Mouse (Mus musculus) frontal cortex, postnatal 36 days (tissue): ENCODE results near the gene Olfr1367.

Experiments
- DNase-seq, 2 experiments: peaks; one replicate each; pipeline ENCODE4 v3.0.0; 2022; ENCODE audit warnings: low spot score in 2 of 2

Olfr1367 gene

DNA sequence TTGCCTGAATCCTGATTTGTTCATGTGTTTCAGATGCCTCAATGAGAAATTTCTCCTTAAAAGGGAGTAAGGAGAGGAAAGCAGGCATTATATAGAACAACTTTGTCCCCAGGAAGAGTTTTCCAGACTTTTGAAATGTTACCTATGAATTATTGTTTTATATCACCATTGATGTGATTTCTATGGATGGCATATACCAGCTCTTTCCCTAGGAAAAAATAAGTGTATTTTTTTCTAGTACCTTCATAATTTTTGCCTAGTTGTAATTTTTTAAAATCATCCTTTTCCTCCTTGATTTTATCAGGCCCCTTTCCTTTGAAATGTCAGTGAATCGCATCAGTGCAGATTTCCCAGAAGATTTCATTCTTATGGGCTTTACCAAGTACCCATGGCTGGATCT lies at the start of gene Olfr1367:
Gene Olfr1367 (plus strand): TSS at position 301 of the 400 bp plus-strand sequence.
- DNase-seq = no peak

GRCm38 (mm10) chr13:21298557-21298956 lies 48.2 kb upstream of the Olfr1367 start:
- no peak for DNase-seq

GRCm38 (mm10) chr13:21304483-21305066 lies 42.1 kb upstream of the Olfr1367 start:
- no peak for DNase-seq

DNA sequence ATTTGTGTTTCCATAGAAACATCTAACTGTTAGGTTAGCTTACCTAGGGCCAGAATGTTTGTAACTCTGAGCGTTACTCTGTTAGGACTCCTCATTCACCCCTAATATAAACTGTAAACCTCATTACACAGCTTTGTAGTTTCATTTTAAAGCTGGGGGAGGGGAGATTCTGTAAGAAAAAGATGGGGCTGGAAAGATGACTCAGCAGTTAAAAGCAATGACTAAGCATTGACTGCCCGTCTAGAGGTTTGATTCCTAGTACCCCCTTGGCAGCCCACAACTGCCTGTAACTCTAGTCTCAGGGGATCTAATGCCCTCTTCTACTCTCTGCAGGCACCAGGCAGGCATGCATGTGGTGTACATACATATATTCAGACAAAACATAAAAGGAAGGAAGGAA lies 36.9 kb upstream of the Olfr1367 start:
- no peak for DNase-seq

DNA sequence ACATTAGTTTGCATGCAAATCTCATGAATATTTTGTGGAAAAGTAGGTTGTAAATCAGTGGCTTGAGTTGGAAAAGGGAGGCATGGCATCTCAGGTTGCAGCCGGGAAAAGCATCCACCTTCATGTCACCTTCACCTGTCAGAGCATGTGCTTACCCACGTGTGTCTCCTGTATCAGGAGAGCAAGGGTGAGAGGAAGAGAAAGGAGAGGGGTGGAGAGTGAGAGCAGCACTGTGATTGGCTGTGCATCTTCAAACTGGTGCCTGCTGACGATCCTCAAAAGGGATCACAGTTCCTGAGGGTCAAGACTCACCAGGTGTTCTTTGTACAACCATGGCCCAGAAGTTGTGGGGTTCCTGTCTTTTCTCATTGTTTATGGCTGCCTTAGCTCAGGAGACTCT lies 34.8 kb upstream of the Olfr1367 start, which contains the start of gene Gpx6:
Gene Gpx6 (plus strand): TSS at position 200 of the 400 bp plus-strand sequence.
- no peak for DNase-seq

GRCm38 (mm10) chr13:21312854-21313253 lies 33.9 kb upstream of the Olfr1367 start:
- DNase-seq = no peak

DNA sequence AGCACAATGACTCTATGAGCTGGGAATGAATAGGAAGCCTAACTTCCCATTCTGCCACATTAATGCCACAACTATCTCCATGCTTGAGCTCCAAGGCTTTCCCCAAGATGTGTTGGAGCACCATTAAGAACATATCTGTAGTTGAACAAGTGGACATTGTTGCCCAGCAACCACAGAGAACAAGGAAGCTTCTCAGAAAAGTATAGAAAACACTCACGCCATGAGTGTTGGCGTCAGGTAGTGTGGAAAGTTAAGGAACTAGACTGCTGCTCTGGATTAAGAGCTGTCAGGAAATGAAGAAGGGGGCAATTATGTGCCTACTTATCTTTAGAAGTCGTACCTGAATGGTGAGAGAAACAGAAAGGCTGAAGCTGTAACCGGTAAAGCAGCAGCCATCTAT lies 32.8 kb upstream of the Olfr1367 start:
- DNase-seq = no peak

GRCm38 (mm10) chr13:21320262-21320661 lies 26.4 kb upstream of the Olfr1367 start:
- DNase-seq = no peak

DNA sequence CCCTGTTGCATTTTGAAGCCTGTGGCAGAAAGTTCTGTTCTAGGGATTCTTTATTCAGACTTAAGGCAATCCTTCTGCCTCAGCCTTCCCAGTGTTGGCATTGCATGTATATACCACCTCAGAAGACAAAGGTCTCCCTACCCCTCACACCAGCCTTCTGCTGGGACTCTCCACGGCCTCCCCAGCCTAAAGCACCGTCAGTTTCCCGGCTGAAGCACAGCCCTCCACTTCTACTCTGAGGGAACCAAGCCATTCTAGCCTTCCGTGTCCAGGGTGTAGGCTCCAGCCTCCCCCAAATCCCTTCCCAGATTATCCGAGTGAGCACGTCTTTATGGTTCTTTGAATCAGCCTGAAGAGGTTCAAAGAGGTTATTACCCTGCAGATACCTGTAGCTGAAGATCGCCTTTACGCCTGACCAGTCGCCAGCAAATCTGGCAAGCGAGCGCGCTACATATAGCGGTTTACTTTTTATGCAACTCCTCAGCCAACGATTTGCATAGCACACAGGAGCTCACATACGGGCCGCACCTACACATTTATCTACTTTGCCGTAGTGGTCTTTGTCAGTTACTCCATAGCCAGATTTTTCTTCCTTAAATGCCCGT lies 24.7 kb upstream of the Olfr1367 start:
- DNase-seq = peak; percentile 35 to 51

DNA sequence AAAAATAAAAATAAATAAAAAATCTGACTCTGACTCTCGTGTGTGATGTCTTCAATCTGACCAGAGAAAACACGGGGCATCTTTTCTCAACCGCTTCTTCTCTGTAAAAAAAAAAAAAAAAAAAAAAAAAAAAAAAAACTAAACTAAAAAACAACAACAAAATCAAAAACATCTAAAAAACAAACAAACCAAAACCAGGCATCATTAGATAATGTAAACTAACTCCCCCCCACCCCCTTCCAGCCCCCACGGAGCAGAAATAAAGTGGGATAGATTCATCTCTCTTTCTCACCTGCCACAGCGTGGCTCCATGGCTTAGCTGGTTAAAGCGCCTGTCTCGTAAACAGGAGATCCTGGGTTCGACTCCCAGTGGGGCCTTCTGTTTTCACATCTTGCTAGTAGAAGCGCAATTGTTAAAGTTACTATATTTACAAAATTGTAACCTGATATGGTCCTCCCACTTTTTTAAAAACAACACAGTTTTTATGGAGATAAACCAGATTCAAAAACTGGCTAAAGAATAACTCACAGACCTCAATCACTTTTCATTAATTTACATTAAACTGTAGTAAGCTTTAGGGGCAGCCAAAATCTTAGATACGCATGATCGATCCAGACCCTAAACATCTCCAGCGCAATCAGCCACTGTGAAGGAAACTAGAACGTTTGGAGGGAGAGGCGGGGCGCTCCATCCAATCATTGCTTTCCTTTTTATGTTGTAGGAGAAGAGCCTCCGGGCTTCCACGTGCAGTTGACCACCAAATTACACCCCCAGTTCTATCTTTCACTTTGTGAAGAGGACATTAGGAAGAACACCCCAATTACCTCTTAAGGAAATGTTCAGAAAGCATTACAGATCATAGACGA lies 24.0 kb upstream of the Olfr1367 start:
- peak; percentile 75 to 78 for DNase-seq

DNA sequence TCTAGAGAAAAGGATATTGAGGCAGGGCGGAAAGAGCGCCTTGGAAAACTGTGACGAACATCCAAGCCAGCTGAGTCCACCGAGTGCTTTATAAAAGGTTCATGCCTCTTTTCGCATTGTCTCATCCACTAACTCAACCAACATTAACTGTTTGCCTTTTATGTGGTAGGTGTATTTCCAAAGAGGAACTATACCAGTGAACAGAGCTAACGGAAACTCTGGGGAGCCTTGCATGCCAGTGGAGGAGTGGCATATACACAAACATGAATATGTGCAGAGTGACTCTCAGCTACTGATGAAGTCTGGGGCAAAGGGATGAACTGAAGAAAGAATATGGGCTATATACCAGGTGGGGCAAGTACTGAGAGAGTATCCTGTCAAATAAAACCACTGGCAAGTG lies 23.3 kb upstream of the Olfr1367 start:
- DNase-seq = no peak

DNA sequence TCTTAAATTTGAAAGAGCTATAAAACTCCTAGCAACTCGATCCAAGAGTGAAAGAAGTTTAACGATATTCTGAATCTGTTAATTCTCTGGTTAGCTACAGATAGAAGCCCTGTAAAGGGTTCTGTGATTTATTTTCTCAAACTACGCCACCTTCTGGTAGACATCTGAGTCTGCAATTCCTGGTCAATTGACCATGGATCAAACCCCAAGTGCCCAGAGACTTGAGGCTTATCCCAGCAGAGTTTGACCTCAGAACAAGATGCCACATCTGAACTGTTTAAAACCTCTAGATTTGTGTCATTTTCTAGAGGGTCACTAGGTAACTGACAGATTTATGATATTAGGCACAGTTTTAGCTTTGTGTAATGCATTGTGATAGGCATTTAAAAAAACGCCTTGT lies 20.5 kb upstream of the Olfr1367 start:
- DNase-seq = no peak

DNA sequence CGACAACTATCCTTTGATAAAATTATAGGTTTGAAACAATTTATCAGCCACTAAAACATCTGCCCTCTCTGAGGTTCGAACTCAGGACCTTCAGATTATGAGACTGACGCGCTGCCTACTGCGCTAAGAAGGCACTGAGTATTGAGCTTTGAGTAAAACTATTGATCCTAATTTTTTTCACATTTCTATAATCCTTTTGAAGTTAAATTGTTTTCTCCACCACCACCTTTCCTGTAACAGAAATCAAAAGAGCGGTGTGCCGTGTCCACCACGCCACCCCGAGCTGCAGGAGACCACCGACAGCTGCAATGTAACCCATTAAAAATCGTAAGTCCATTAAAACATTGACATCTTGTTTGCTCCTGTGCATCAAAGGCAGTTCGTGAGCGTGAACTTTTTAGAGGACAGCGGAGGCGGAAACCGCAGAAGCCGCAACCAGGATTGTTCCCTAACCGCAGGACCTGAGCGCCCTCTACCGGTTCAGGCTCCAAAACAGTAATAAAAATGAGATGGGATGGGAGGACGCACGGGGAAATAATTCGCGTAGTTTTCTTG lies 20.0 kb upstream of the Olfr1367 start:
- peak; percentile 81 for DNase-seq

DNA sequence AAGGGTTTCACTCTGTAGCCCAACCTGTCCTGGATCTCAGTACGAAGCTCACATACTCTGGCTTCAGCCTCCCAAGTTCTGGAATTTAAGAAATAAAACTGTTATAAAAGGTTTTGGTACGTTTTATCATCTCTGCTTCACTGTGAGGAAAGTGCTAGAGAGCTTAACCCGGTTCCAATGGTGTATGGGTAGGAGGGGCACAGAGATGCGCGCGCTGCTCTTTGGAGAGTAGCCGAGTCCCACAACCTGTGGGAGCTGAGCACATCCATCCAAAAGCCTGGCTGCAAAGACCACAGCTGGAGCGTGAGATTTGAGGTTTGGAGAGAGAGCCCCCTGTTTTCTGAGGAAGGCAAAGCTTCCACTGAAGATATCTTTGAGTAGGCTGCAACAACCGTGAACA lies 19.3 kb upstream of the Olfr1367 start:
- peak; percentile 11 to 34 for DNase-seq

DNA sequence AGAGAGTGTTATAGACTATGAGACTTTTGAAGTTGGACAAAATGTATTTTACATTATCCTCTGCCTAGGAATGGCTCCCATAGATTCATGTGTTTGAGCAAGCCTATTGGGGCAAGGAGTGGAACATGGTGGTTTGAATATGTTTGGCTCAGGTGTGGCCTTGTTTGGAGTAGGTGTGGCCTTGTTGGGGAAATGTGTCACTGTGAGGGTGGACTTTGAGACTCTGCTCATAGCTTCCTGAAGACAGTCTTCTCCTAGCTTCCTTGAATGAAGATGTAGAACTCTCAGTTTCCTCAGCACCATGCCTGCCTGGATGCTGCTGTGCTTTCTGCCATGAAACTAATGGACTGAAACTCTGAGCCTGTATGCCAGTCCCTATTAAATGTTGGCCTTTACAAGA lies 3.9 kb downstream of the Olfr1367 start:
- no peak for DNase-seq

DNA sequence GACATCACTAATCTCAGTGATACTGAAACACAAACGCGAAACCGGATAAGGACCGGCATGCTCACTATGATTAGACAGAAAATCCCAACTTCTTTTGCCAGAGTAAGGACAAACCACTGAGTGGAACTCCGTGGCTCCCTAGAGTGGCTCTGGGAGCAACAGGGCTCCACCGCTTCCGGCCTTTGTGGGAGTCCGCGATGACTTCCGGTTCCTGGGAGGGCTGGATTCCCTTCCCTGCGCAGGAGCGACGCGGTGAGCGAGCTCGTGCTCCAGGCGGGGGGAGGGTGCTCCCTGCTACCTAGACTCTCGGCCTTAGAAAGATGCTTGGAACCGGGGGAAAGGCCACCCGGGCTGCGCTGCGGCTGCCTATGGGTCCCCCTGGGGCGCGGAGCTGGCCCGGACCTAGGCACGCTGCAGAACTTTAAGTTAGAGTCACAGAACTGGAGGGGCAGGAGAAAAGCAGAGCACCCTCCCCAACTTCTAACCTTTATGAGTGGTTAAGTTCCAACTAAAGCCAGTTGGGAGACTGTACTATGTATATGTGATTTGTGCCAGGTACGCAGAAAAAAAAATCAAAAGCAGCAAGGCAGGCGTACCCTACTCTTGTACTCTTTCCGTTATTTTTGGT lies 16.0 kb downstream of the Olfr1367 start, which contains the start of gene Zscan12:
Gene Zscan12 (plus strand): TSS at position 200 of the 628 bp plus-strand sequence.
- peak; percentile 91 for DNase-seq

- DNase-seq = no peak
These were observed 17.0 kb downstream of the Olfr1367 start for GRCm38 (mm10) chr13:21363719-21364118.

DNA sequence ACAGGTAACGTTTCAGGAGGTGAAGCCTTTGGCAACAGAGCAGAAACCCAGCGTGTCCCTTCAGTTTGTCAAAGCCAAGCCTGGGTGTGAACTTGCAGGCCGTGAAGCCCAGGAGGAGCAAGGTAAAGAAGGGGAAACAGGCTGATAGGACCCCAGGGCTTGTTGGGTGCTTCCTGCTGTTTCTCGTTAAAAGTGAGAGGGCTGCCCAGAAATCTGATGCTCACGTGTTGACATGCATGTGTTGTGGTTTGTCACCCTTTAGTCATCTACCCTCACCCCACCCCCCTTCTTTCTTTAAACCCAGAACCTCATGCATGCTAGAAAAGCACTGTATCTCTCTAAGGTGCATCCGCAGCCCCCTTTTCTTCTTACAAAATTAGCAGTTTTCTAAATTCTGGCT lies 19.9 kb downstream of the Olfr1367 start:
- no peak for DNase-seq

- DNase-seq = peak in 1 of 2 experiments; percentile 19
These were observed 26.0 kb downstream of the Olfr1367 start for GRCm38 (mm10) chr13:21372700-21373099.

DNA sequence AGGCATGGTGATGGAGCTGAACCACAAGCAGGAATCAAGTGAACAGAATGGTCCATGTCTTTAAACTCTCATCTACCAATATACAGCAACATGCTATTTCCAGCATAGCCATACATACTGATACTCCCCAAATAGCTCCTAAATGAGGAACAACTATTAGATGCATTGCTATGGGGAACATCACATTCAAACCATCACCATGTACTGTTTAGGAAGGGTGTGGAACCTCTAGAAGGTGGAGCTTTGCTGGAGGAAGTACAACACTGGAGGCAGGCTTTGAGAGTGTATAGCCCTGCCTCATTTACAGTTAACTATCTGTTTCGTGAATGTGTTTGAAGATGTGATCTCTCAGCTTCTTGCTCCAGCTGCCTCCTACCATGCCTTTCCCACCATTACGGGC lies 31.1 kb downstream of the Olfr1367 start:
- DNase-seq = no peak

DNA sequence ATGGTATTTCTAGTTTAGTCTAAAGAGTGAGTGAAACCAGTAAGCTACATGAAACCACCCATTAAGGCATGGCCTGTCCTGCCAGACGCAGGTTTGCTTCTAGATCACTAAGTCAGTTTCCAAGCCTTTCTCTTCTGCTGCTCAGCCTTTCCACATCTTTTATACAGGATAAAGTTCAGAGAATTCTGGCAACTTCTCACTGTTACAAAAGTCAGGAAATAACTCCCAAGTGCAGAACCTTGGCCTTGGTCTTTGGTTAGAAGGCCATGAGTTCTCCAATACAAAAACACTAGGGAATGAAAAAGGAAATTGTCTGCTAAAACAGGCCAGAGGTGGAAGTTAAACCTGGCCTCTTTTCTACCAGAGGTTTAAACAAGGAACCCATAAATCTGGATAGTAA lies 48.5 kb downstream of the Olfr1367 start:
- DNase-seq = no peak

DNA sequence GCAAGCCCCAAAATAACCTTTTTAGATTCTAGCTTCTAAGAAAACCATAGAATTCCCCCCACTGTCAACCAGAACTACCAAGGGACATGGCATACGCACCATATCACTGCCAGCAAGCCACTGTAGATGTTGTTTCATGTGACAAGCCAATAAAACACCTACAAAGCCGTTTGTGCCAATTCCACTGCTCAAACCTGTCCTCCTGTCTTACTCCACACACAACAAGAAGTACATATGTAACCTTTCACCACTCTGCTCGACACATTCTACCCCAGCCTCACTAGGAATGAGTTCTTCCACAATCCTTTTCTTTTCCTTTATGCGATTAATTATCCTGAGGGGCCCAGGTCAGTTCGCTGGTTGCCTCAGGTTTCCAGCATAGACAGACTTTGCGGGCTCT lies 48.9 kb downstream of the Olfr1367 start:
- no peak for DNase-seq
